Mouse (Mus musculus) forebrain, postnatal 0 days (tissue): ENCODE measurements around the gene Mapt. TPM values are rescaled to one million over a fixed set of nuclear protein-coding genes. Genes with fewer than 3 reads are reported as not detected.

ENCODE experiments used
- ATAC-seq: fragments of 200-750 bp; cut with Nextera tagmentation; 2 replicates; pipeline ENCODE4 v1.8.0; 2017; ENCODE audit warnings: mild to moderate bottlenecking, moderate library complexity
- DNase-seq: peaks from one replicate; pipeline ENCODE4 v3.0.0-alpha.2; 2015
- H3K27ac ChIP-seq: fragments of 300-500 bp; sonication (generic); 2 replicates; pipeline ENCODE4 v1.5.1; 2014; ENCODE audit warnings: low read depth, mild to moderate bottlenecking, antibody characterized with exemption, low read length, moderate library complexity, mixed read lengths
- H3K27me3 ChIP-seq: fragments of 300-500 bp; sonication (generic); 2 replicates; pipeline ENCODE4 v1.6.1; 2014; ENCODE audit warnings: mild to moderate bottlenecking, low read length, mixed read lengths; ENCODE audit not compliant: insufficient read depth
- H3K36me3 ChIP-seq: fragments of 300-500 bp; sonication (generic); 2 replicates; pipeline ENCODE4 v1.6.1; 2014; ENCODE audit warnings: mild to moderate bottlenecking, moderate library complexity; ENCODE audit not compliant: insufficient read depth
- H3K4me1 ChIP-seq: fragments of 300-500 bp; sonication (generic); 2 replicates; pipeline ENCODE4 v1.6.1; 2014; ENCODE audit warnings: antibody characterized with exemption; ENCODE audit not compliant: insufficient read depth
- H3K4me2 ChIP-seq: fragments of 300-500 bp; sonication (generic); 2 replicates; pipeline ENCODE4 v1.6.1; 2014; ENCODE audit warnings: low read depth, mild to moderate bottlenecking, moderate library complexity
- H3K4me3 ChIP-seq: fragments of 300-500 bp; sonication (generic); 2 replicates; pipeline ENCODE4 v1.5.1; 2014; ENCODE audit warnings: low read depth, low read length, mixed read lengths
- H3K9ac ChIP-seq: fragments of 300-500 bp; sonication (generic); 2 replicates; pipeline ENCODE4 v1.6.1; 2014; ENCODE audit warnings: mild to moderate bottlenecking
- H3K9me3 ChIP-seq: fragments of 300-500 bp; sonication (generic); 2 replicates; pipeline ENCODE4 v1.6.1; 2016; ENCODE audit warnings: low read length
- CTCF ChIP-seq: sonication (generic); IDR thresholded peaks from 2 replicates; pipeline ENCODE4 v1.5.1; 2016; ENCODE audit warnings: antibody characterized with exemption, control low read depth, low read depth
- WGBS: fragments of 180-500 bp; shearing (Covaris S2); extraction: QIAGEN DNeasy Blood & Tissue Kit; methylation state at CpG from one replicate; pipeline ENCODE4 v1.1.7; 2014; 5-methylcytosine and 5-hydroxymethylcytosine counted together
- microRNA-seq, 2 experiments: library from miRNA; unstranded; fragments of <30 nt; microRNA quantifications; one replicate each; pipeline ENCODE4; 2016
- polyA plus RNA-seq: library from polyadenylated mRNA; unstranded; fragments of >200 nt; fragmentation: Nextera tagmentation; extraction: Ambion mirVana; gene quantifications from 2 replicates; pipeline ENCODE4 v1.2.1, GENCODE M21; 2015
- total RNA-seq: library from RNA; depleted of rRNA; stranded (reverse); fragments of >200 nt; gene quantifications from 2 replicates; pipeline ENCODE4 v1.2.3, GENCODE M21; 2014; rRNA removed

The Mapt gene
- total and polyA plus RNA-seq, 2 experiments from 2014 or later, result 641 to 1,388 TPM

- Histone ChIP-seq H3K27ac (no peak overlapping the region), H3K27me3 (no peaks in the 10 kb centered on the region), H3K4me2 (no peak overlapping the region), H3K9ac (no peak overlapping the region), H3K4me1 (no peaks in the 10 kb centered on the region), H3K36me3 (peaks cover 3% of the 10 kb centered on the region; the same call in 1 of the 2 replicates), H3K4me3 (no peak overlapping the region), H3K9me3 (no peaks in the 10 kb centered on the region)
- WGBS, result 87% methylated on average over 3 of the region's 3 CpGs
- no peak for DNase-seq
- no peak for TF ChIP-seq CTCF
- ATAC-seq, result no peak
These were observed 145.1 kb downstream of the Mapt start for GRCm38 (mm10) chr11:104376291-104376690.

DNA sequence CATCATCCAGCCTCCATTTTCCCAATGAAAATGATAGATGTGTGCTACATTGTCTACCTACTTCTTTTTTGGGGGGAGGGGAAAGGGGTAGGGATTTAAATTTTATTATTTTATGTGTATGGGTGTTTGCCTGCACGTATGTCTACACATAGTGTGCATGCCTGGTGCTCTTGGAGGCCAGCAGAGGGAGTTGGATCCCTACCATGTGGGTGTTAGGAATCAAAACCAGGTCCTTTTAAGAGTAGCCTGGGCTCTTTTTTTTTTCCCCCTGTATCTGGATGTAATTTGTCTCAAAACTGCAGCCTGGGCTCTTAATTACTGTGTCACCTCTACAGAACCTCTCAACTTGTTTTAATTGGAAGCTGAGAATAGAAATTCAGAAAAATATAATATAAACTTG lies 148.4 kb downstream of the Mapt start:
- DNase-seq (no peak), ATAC-seq (no peak)
- WGBS, result 75% methylated on average over 1 of the region's 1 CpGs
- Histone ChIP-seq H3K27ac (no peak overlapping the region), H3K4me3 (no peak overlapping the region), H3K9me3 (no peaks in the 10 kb centered on the region), H3K9ac (no peak overlapping the region), H3K36me3 (peaks cover 3% of the 10 kb centered on the region; the same call in 1 of the 2 replicates), H3K4me2 (no peak overlapping the region), H3K27me3 (no peaks in the 10 kb centered on the region), H3K4me1 (no peaks in the 10 kb centered on the region)
- TF ChIP-seq CTCF, result peak; percentile 13; the same call in 1 of the 2 replicates

Small RNA genes lying within 50 kb of the gene (microRNA-seq; reads per million reads assigned to microRNA genes)
- gene Gm47310, result 0 reads per million in 2 experiments

Other genes starting within 250 kb of the Mapt start
- gene Crhr1, start 98.5 kb upstream of the Mapt start, total RNA-seq, result 16.7 and 23.3 TPM in 2 replicates
- 6.4 and 6.9 TPM in 2 replicates for gene Crhr1, start 98.5 kb upstream of the Mapt start, polyA plus RNA-seq
- gene Sppl2c, start 45.1 kb upstream of the Mapt start, total RNA-seq, result 0.19 TPM in 1 of 2 replicates, not detected in the other
- gene Sppl2c, start 45.1 kb upstream of the Mapt start, polyA plus RNA-seq, result not detected in 2 replicates
- gene Kansl1, start 237.5 kb downstream of the Mapt start, total RNA-seq, result 65.3 and 67.6 TPM in 2 replicates
- 19.5 and 22.0 TPM in 2 replicates for gene Kansl1, start 237.5 kb downstream of the Mapt start, polyA plus RNA-seq